Mouse (Mus musculus) E14TG2a.4 (cell line): ENCODE results near the gene Smim24.

ENCODE experiments used
- H3K27me3 ChIP-seq: 2 replicates; pipeline ENCODE4 v1.6.1; 2014; ENCODE audit warnings: low read length, control low read depth; ENCODE audit not compliant: insufficient read depth
- H3K36me3 ChIP-seq: 2 replicates; pipeline ENCODE4 v1.6.1; 2014; ENCODE audit warnings: low read length, control low read depth; ENCODE audit not compliant: insufficient read depth
- H3K4me1 ChIP-seq: replicated peaks from 2 replicates; pipeline ENCODE4 v1.6.1; 2014; ENCODE audit warnings: low read depth, low read length, control low read depth
- H3K4me3 ChIP-seq: replicated peaks from 2 replicates; pipeline ENCODE4 v1.5.1; 2014; ENCODE audit warnings: mild to moderate bottlenecking, low read length
- H3K9me3 ChIP-seq: 2 replicates; pipeline ENCODE4 v1.6.1; 2014; ENCODE audit warnings: low read length, control low read depth
- CTCF ChIP-seq: conservative IDR thresholded peaks from 2 replicates; pipeline ENCODE4 v1.5.1; 2014; ENCODE audit warnings: low read length
- NANOG ChIP-seq: IDR thresholded peaks from 2 replicates; pipeline ENCODE4 v1.6.1; 2014; ENCODE audit warnings: borderline replicate concordance, low read length, mixed read lengths
- POU5F1 ChIP-seq: IDR thresholded peaks from 2 replicates; pipeline ENCODE4 v1.6.1; 2014; ENCODE audit warnings: low read length, borderline replicate concordance

Smim24 gene

DNA sequence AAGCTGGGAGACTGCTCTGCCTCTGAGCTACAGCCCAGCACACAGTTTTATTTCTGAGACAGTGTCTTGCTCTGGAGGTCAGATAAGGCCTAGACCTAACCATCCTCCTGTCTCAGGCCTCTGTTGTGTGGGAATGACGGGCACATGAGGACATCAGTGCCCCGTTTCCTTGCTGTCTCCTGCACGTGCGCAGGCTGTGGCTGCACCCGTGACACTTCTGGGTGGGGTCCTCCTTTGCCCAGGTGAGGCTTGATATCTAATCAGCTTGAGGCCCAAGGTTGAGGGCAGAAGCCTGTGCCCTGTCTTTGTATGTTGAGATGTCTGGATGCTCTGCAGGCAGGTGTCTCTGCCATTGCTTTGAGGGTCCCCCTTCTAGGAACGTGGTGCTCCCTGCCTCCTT lies 581 bp upstream of the Smim24 start:
- Histone ChIP-seq H3K4me1 (peaks cover 81% of the 10 kb centered on the region), H3K27me3 (no peaks in the 10 kb centered on the region)
- TF ChIP-seq NANOG (no peak), CTCF (no peak), POU5F1 (no peak)

DNA sequence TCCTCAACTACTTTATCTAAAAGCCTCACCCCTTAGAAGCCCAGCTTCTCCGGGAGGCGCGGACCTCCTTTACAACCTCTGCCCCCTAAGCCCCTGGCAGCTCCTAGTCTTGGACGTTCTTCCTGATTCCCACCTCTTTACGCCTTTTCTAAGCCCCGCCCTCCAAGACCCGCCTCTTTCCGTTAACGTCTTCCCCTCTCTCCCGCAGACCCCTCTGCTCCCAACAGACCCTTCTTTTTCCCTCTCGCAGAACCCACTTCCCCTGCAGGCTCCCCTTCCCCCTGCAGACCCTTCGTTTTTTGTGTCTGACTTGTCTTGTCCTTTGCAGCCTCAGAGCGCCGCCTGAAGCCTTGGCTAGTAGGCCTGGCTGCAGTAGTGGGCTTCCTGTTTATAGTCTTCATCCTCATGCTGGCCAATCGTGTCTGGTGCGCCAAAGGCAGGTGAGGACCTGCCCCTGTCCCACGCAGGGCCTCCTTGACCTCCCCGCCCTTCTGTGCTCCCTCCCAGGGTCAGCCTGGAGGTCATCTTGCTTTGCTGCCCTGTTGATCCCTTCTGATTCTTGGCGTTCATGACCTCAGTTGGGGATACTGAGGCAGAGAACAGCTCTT lies 709 bp downstream of the Smim24 start:
- Histone ChIP-seq H3K27me3 (no peaks in the 10 kb centered on the region), H3K36me3 (peaks cover 30% of the 10 kb centered on the region), H3K4me3 (peak overlapping the region; percentile 46), H3K4me1 (peaks cover 81% of the 10 kb centered on the region), H3K9me3 (no peaks in the 10 kb centered on the region)
- TF ChIP-seq NANOG (no peak), POU5F1 (no peak), CTCF (no peak)

More for the DNA sequence above, 581 bp upstream of the Smim24 start:
- no peaks in the 10 kb centered on the region for H3K9me3 ChIP-seq
- H3K4me3 ChIP-seq: no peak overlapping the region
- peaks cover 43% of the 10 kb centered on the region for H3K36me3 ChIP-seq

DNA sequence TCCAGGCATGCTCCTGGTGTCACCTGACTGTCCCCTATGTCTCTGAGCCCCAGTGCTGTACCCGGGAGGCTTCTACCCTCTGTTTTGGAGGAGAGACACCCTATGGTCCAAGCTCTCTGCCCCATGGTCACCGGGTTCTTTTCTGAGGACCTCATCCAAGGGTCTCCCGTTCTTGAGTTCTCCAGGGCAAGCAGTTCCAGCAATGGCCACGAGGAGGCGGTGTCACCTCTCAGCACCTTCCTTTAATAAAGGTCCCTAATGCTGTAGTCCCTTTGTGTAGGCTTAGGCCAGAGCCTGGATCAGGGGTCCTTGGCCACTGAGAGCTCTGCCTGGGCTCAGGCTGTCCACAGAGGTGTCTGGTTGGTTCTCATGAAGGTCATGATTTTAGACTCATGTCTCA lies 2.3 kb downstream of the Smim24 start:
- Histone ChIP-seq H3K27me3 (no peaks in the 10 kb centered on the region), H3K4me3 (no peak overlapping the region), H3K9me3 (no peaks in the 10 kb centered on the region), H3K36me3 (peaks cover 28% of the 10 kb centered on the region), H3K4me1 (peaks cover 80% of the 10 kb centered on the region)
- TF ChIP-seq CTCF (peak; percentile 100), NANOG (no peak), POU5F1 (no peak)

DNA sequence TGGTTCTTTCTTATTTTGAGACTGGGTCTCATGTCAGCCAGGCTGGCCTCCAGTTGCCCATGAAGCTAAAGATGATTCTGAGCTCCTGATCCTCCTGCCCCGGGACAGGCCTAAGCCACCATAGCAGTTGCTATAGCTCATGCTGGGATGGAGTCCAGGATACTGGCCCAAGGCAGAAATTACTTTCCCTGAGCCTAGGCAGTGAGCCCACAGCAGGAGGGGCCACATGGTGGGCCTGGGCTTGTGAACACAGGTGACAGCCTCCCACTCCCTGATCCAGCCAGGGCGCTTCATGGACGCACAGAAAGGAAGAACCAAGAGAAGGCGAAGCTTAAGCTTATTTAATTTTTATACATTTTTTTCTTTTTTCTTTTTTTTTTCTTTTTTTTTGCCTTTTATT lies 3.0 kb downstream of the Smim24 start:
- H3K27me3 ChIP-seq: no peaks in the 10 kb centered on the region
- no peaks in the 10 kb centered on the region for H3K9me3 ChIP-seq
- TF ChIP-seq POU5F1: no peak
- no peak for TF ChIP-seq CTCF
- no peak for TF ChIP-seq NANOG
- H3K4me3 ChIP-seq: no peak overlapping the region
- H3K4me1 ChIP-seq: peaks cover 80% of the 10 kb centered on the region
- peaks cover 25% of the 10 kb centered on the region for H3K36me3 ChIP-seq

DNA sequence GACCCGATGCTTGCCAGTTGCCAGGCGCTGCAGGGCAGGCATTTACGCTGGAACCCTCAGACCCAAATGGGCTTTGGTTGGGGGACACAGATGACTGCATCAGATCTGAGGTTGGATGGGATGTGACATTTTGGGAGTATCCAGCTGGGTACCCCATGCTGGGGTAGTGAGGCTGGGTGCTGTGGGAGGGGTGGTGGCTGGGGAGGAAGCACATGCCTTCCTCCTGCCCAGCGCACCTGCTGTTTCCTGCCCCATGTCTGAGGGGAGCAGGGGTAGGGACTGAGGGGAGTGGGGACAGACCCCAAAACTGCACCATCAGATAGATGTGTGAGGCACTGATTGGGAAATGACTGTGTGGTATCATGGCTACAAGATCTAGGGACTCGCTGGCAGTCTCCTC lies 3.9 kb downstream of the Smim24 start:
- no peaks in the 10 kb centered on the region for H3K9me3 ChIP-seq
- TF ChIP-seq CTCF (no peak), POU5F1 (no peak), NANOG (no peak)
- H3K27me3 ChIP-seq: no peaks in the 10 kb centered on the region
- peaks cover 86% of the 10 kb centered on the region for H3K4me1 ChIP-seq
- peak overlapping the region; percentile 32 for H3K4me3 ChIP-seq
- H3K36me3 ChIP-seq: peaks cover 16% of the 10 kb centered on the region

DNA sequence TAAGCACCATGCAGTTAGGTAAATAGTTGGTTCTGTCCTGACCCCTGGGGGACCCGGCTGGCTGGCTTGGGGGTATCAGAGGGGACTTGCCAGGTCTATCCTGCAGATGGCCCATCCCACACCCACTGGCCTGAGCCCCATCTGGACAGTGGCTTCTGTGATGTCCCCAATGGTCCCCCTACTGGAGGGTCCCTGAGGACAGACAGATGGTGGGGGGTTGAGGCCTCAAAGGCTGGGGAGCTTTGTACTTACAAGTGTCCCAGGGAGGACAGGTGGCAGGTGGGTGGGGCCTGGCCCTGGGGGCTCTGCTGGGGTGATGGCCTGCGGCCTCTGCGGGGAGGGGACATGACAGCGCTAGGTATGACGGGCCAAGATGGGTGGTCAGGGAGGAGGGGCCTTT lies 6.4 kb downstream of the Smim24 start:
- no peaks in the 10 kb centered on the region for H3K9me3 ChIP-seq
- H3K4me1 ChIP-seq: peaks cover 90% of the 10 kb centered on the region
- peaks cover 15% of the 10 kb centered on the region for H3K36me3 ChIP-seq
- H3K4me3 ChIP-seq: peak overlapping the region; percentile 77
- H3K27me3 ChIP-seq: no peaks in the 10 kb centered on the region
- TF ChIP-seq NANOG: no peak

DNA sequence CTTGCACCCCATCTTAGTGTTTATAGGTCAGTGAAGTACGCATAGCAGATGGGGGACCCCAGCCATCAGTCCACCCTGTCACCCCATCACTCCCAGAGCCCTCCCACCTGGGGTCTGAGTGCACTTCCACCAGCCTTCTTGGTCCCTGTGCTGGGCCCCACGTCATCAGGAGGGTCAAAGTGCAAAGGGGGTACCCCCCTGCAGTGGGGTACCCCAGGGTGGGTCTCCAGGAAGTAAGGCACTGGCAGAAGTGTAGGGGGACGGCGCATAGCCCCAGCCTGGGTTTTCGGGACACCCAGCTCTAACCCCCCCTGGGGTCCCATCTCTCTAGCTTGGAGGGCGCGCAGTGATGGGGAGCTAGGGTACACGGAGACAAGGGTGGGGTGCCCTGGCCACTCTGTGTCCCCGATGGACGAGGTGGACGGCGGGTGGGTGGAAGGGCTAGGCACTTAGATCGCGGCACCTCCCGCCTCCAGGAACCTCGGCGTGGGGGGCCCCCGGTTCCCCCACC lies 7.0 kb downstream of the Smim24 start:
- TF ChIP-seq CTCF (no peak), NANOG (no peak), POU5F1 (no peak)
- Histone ChIP-seq H3K4me3 (peak overlapping the region; percentile 77), H3K36me3 (peaks cover 15% of the 10 kb centered on the region), H3K9me3 (no peaks in the 10 kb centered on the region), H3K4me1 (peaks cover 95% of the 10 kb centered on the region), H3K27me3 (no peaks in the 10 kb centered on the region)

DNA sequence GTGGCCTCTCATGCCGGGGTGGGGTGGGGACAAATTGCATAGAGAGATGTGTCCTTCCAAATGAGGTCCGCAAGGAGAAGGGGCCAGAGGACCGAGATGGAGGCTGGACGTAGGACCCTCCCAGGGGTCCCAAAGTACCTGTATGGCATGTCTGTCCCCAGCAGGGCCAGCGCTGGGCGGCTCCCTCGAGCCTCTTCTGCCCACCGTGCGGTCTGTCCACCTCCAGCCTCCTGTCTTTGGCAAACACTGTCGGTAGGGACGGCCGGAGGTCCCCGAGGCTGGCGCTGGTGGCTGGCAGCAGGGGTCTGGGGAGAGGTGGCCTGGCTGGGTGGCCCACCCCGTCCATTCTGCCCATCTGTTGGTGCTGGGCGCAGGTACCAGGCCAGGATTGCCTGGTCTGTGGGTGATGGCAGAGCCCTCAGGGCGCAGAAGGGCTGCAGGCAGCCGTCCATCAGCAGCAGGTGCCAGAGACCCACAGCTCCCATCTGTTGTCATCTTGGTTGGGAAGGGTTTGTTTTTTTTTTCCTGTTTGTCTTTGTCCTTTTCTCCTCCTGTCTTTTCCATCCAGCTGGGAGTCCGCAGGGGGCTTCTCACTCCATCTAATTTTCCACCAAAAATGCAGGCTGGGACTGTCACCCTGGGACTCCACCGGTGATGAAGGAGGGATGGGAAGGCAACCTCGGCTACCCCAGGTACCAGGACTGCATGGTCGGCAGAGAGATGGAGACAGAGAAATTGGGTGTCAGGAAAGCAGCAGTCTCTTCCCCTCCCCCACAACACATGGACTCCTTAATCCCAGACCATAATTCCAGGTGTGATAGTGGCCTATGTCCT lies 7.7 kb downstream of the Smim24 start:
- Histone ChIP-seq H3K36me3 (peaks cover 18% of the 10 kb centered on the region), H3K4me3 (peak overlapping the region; percentile 77), H3K27me3 (no peaks in the 10 kb centered on the region), H3K9me3 (no peaks in the 10 kb centered on the region), H3K4me1 (peaks cover 96% of the 10 kb centered on the region)
- TF ChIP-seq CTCF: no peak
- TF ChIP-seq NANOG: no peak
- TF ChIP-seq POU5F1: no peak
